Mouse (Mus musculus): ENCODE measurements at regions not wholly inside any gene's neighbourhood (a gene's known extent, or its start where the extent isn't known, plus 50 kb on each side); places are given as distances from the start of the nearest gene placed in this dataset.

- no peak for DNase-seq (ENCODE audit: low read depth in 1 of 2, low spot score in 2 of 2)
- no peak overlapping the region for H3K27ac ChIP-seq (ENCODE audit: insufficient read depth, low read length)
- H3K4me1 ChIP-seq (ENCODE audit: control insufficient read depth, insufficient read depth, insufficient read length), result no peaks in the 10 kb centered on the region
- TF ChIP-seq CTCF (IDR thresholded peaks at IDR 0.05; ENCODE audit: extremely low read depth, insufficient read depth, insufficient read length, insufficient replicate concordance) (no peak), POLR2A (IDR thresholded peaks at IDR 0.05; ENCODE audit: low read depth, low read length) (no peak)
- 85% methylated on average over 7 of the region's 7 CpGs for WGBS
- H3K36me3 ChIP-seq (ENCODE audit: control insufficient read depth, insufficient read depth, low read length), result no peaks in the 10 kb centered on the region
- H3K27me3 ChIP-seq (ENCODE audit: control insufficient read depth, insufficient read depth, low read length), result no peaks in the 10 kb centered on the region
- no peak overlapping the region for H3K4me3 ChIP-seq (ENCODE audit: extremely low read depth, insufficient read depth, insufficient read length)
These were observed 113.8 kb upstream of the Onecut1 start for GRCm38 (mm10) chr9:74747886-74748285.

GRCm38 (mm10) chr9:74758025-74758424 lies 103.7 kb upstream of the Onecut1 start:
- H3K4me1 ChIP-seq (ENCODE audit: control insufficient read depth, insufficient read depth, insufficient read length), result no peaks in the 10 kb centered on the region
- 58% methylated on average over 3 of the region's 3 CpGs for whole genome bisulfite sequencing

GRCm38 (mm10) chr9:74758876-74759275 lies 102.8 kb upstream of the Onecut1 start:
- Histone ChIP-seq H3K27ac (ENCODE audit: insufficient read depth, low read length) (no peak overlapping the region), H3K4me1 (ENCODE audit: control insufficient read depth, insufficient read depth, insufficient read length) (no peaks in the 10 kb centered on the region), H3K27me3 (ENCODE audit: control insufficient read depth, insufficient read depth, low read length) (no peaks in the 10 kb centered on the region), H3K36me3 (ENCODE audit: control insufficient read depth, insufficient read depth, low read length) (no peaks in the 10 kb centered on the region), H3K4me3 (ENCODE audit: extremely low read depth, insufficient read depth, insufficient read length) (no peak overlapping the region)
- TF ChIP-seq CTCF (IDR thresholded peaks at IDR 0.05; ENCODE audit: extremely low read depth, insufficient read depth, insufficient read length, insufficient replicate concordance), result no peak
- no peak for TF ChIP-seq POLR2A (IDR thresholded peaks at IDR 0.05; ENCODE audit: low read depth, low read length)
- 82% methylated on average over 4 of the region's 4 CpGs for WGBS
- no peak for DNase-seq (ENCODE audit: low read depth in 1 of 2, low spot score in 2 of 2)

More at GRCm38 (mm10) chr9:74758025-74758424, 103.7 kb upstream of the Onecut1 start:
- Histone ChIP-seq H3K27ac (ENCODE audit: insufficient read depth, low read length) (no peak overlapping the region), H3K4me3 (ENCODE audit: extremely low read depth, insufficient read depth, insufficient read length) (no peak overlapping the region), H3K27me3 (ENCODE audit: control insufficient read depth, insufficient read depth, low read length) (no peaks in the 10 kb centered on the region), H3K36me3 (ENCODE audit: control insufficient read depth, insufficient read depth, low read length) (no peaks in the 10 kb centered on the region)
- TF ChIP-seq POLR2A (IDR thresholded peaks at IDR 0.05; ENCODE audit: low read depth, low read length) (no peak), CTCF (IDR thresholded peaks at IDR 0.05; ENCODE audit: extremely low read depth, insufficient read depth, insufficient read length, insufficient replicate concordance) (no peak)
- no peak for DNase-seq (ENCODE audit: low read depth in 1 of 2, low spot score in 2 of 2)

- WGBS, result 47% methylated on average over 3 of the region's 3 CpGs
- Histone ChIP-seq H3K27me3 (ENCODE audit: control insufficient read depth, insufficient read depth, low read length) (no peaks in the 10 kb centered on the region; the same call in 1 of the 2 replicates), H3K4me1 (ENCODE audit: control insufficient read depth, insufficient read depth, insufficient read length) (no peaks in the 10 kb centered on the region), H3K36me3 (ENCODE audit: control insufficient read depth, insufficient read depth, low read length) (no peaks in the 10 kb centered on the region), H3K27ac (ENCODE audit: insufficient read depth, low read length) (no peak overlapping the region), H3K4me3 (ENCODE audit: extremely low read depth, insufficient read depth, insufficient read length) (no peak overlapping the region)
- TF ChIP-seq POLR2A (IDR thresholded peaks at IDR 0.05; ENCODE audit: low read depth, low read length), result no peak
- TF ChIP-seq CTCF (IDR thresholded peaks at IDR 0.05; ENCODE audit: extremely low read depth, insufficient read depth, insufficient read length, insufficient replicate concordance), result no peak
- no peak for DNase-seq (ENCODE audit: low read depth in 1 of 2, low spot score in 2 of 2)
These were observed 81.3 kb upstream of the Onecut1 start for GRCm38 (mm10) chr9:74780419-74780818.

- WGBS, result 41% methylated on average over 1 of the region's 1 CpGs
- Histone ChIP-seq H3K27me3 (ENCODE audit: control insufficient read depth, insufficient read depth, low read length) (no peaks in the 10 kb centered on the region), H3K4me1 (ENCODE audit: control insufficient read depth, insufficient read depth, insufficient read length) (no peaks in the 10 kb centered on the region), H3K4me3 (ENCODE audit: extremely low read depth, insufficient read depth, insufficient read length) (no peak overlapping the region), H3K27ac (ENCODE audit: insufficient read depth, low read length) (no peak overlapping the region), H3K36me3 (ENCODE audit: control insufficient read depth, insufficient read depth, low read length) (no peaks in the 10 kb centered on the region)
- DNase-seq (ENCODE audit: low read depth in 1 of 2, low spot score in 2 of 2), result no peak
- TF ChIP-seq POLR2A (IDR thresholded peaks at IDR 0.05; ENCODE audit: low read depth, low read length) (no peak), CTCF (IDR thresholded peaks at IDR 0.05; ENCODE audit: extremely low read depth, insufficient read depth, insufficient read length, insufficient replicate concordance) (no peak)
These were observed 68.3 kb upstream of the Onecut1 start for GRCm38 (mm10) chr9:74793394-74793793.

- DNase-seq (ENCODE audit: low read depth in 1 of 2, low spot score in 2 of 2), result no peak
- TF ChIP-seq CTCF (IDR thresholded peaks at IDR 0.05; ENCODE audit: extremely low read depth, insufficient read depth, insufficient read length, insufficient replicate concordance) (no peak), POLR2A (IDR thresholded peaks at IDR 0.05; ENCODE audit: low read depth, low read length) (no peak)
- Histone ChIP-seq H3K27me3 (ENCODE audit: control insufficient read depth, insufficient read depth, low read length) (no peaks in the 10 kb centered on the region), H3K27ac (ENCODE audit: insufficient read depth, low read length) (no peak overlapping the region), H3K4me1 (ENCODE audit: control insufficient read depth, insufficient read depth, insufficient read length) (no peaks in the 10 kb centered on the region), H3K36me3 (ENCODE audit: control insufficient read depth, insufficient read depth, low read length) (no peaks in the 10 kb centered on the region), H3K4me3 (ENCODE audit: extremely low read depth, insufficient read depth, insufficient read length) (no peak overlapping the region)
- 35% methylated on average over 4 of the region's 4 CpGs for whole genome bisulfite sequencing
These were observed 65.7 kb upstream of the Onecut1 start for GRCm38 (mm10) chr9:74795994-74796393.

- WGBS, result 89% methylated on average over 5 of the region's 5 CpGs
- TF ChIP-seq CTCF (IDR thresholded peaks at IDR 0.05; ENCODE audit: extremely low read depth, insufficient read depth, insufficient read length, insufficient replicate concordance) (no peak), POLR2A (IDR thresholded peaks at IDR 0.05; ENCODE audit: low read depth, low read length) (no peak)
- no peak overlapping the region for H3K27ac ChIP-seq (ENCODE audit: insufficient read depth, low read length)
- no peak for DNase-seq (ENCODE audit: low read depth in 1 of 2, low spot score in 2 of 2)
- H3K36me3 ChIP-seq (ENCODE audit: control insufficient read depth, insufficient read depth, low read length), result no peaks in the 10 kb centered on the region
- H3K4me3 ChIP-seq (ENCODE audit: extremely low read depth, insufficient read depth, insufficient read length), result no peak overlapping the region
- H3K4me1 ChIP-seq (ENCODE audit: control insufficient read depth, insufficient read depth, insufficient read length), result no peaks in the 10 kb centered on the region
- H3K27me3 ChIP-seq (ENCODE audit: control insufficient read depth, insufficient read depth, low read length), result no peaks in the 10 kb centered on the region
These were observed 64.4 kb upstream of the Onecut1 start for GRCm38 (mm10) chr9:74797272-74797844.
